Mouse (Mus musculus) thymus, postnatal 36 days (tissue): ENCODE results near the gene Nav2.

ENCODE experiments used
- DNase-seq, 2 experiments: peaks; one replicate each; pipeline ENCODE4 v3.0.0; 2022; ENCODE audit warnings: mixed read lengths in 2 of 2

Gene Nav2

DNA sequence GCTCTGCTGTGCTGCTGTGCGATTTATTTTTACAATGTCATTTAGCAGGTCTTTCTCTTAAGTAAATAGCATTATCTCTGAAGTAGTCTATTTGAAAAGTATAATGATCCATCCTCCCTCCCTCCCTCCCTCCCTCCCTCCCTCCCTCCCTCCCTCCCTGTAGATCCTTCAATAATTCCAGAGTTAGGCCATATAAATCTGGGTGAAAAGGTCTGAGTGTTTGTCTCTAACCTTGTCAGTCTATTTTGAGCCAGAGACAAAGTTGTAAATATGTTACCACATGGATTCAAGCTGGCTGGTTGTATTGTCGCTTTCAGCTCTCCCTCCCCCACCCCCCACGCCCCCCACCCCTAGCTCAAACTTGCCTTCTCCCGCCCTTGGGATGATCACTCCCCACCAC is 619.4 kb downstream of the Nav2 start:
- DNase-seq, result no peak

DNA sequence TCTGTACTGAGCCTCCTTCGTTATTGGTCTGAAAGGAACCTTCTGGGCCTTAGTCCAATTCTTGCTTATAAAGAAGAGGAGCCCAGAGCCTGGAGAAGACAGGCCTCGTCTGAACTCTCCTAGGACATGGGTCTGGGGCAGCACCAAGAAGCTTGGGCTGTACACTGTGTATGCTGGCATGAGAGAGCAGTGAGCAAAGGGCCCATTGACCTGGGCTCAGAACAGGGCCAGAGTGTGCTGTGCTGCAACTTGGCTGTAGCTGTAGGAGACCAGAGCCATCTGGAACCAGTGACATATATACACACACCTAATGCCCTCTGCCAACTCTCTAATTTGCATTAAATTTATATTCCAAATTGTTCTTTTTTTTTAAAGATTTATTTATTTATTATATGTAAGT is 621.0 kb downstream of the Nav2 start:
- DNase-seq, result no peak

DNA sequence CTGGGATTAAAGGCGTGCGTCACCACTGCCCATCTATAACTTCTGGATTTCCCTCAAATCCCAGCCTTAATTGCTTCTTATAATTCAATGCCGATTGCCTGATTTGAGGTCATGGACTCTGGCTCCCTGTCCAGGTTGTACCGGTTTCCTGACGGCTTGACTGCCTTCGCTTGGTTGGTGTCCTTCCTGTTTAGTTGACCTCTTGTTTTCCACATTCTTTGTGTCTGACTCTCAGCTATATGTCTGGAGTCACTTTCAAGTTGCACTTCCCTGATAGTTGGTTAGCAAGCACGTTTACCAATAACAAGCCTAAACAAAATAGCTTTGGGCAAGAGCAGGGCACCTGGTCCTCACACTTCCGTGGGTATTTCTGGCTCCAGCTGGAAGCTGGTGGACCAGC is 625.1 kb downstream of the Nav2 start:
- no peak for DNase-seq

DNA sequence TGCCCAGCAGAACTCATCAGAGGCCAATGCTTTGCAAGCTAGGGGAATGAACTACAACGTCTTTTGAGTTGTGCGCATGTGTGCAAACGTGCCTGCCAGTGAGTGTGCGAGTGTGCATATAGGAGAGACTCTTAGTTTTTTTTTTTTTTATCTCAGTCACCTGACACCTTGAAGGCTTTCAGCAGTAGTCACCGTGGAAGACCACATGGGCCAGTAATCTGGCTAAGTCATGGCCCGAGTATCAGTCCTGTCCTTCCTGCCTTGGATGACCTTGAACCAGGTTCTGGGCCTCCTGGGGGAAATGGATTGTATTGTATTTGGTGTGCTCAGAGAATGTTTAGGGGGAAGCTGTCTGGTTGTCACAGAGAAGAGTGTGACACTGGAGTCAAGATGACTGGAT is 625.7 kb downstream of the Nav2 start:
- no peak for DNase-seq

DNA sequence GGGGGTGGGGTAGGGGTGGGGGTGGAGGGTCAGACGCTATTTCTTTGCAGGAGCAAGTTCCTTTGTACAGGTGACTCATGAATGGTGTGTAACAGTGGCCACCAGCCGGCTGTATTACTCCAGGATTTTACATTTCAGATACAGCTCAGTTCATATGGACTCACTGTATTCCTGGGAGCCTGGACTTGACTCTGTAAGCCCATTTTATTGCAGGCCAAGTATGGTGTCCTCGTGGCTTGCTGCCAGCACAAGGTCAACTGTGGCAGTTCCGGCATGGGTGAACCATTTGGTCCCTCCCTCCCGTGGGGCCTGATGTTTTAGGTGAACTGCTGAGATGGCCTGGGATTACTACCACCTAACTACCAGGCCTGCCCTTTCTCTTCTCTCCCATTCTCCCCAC is 629.8 kb downstream of the Nav2 start:
- DNase-seq, result no peak

DNA sequence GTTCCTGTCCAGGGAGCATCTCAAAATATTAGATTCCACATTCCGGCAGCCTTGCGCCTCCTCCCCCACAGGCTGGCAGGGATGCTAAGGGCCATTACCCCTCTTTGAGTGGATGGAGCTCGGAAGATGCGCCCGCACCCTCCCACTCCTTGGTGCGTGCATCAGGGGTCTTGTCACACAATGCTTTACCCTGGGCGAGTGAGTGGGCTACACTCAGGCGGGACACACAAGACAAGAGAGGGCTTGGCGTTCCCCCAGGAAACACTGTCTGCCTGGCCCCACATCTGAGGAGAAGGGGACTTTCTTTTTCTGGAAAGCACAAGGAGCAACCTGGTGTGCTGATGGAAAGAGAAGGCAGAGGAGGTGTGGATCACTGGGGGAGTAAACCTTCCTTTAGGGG is 631.7 kb downstream of the Nav2 start:
- DNase-seq, result no peak

DNA sequence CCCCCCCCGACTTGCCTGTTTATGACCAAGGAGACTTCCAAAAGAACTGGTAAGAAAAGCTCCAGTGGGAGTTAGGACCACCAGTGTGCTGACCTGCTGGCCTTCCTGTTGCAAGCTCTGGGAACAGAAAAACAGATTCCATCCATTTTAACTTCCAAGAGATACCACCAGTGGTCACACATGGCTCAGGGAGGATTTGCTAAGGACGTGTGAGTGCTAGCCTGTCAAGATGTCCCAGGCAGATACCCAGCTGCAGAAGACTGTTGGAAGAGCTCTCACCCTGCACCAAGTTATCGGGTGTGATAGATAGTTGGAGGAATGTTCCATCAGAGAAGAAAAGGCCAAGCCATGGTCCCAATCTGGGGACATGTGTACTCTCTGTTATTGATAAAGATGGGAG is 633.6 kb downstream of the Nav2 start:
- DNase-seq, result no peak

DNA sequence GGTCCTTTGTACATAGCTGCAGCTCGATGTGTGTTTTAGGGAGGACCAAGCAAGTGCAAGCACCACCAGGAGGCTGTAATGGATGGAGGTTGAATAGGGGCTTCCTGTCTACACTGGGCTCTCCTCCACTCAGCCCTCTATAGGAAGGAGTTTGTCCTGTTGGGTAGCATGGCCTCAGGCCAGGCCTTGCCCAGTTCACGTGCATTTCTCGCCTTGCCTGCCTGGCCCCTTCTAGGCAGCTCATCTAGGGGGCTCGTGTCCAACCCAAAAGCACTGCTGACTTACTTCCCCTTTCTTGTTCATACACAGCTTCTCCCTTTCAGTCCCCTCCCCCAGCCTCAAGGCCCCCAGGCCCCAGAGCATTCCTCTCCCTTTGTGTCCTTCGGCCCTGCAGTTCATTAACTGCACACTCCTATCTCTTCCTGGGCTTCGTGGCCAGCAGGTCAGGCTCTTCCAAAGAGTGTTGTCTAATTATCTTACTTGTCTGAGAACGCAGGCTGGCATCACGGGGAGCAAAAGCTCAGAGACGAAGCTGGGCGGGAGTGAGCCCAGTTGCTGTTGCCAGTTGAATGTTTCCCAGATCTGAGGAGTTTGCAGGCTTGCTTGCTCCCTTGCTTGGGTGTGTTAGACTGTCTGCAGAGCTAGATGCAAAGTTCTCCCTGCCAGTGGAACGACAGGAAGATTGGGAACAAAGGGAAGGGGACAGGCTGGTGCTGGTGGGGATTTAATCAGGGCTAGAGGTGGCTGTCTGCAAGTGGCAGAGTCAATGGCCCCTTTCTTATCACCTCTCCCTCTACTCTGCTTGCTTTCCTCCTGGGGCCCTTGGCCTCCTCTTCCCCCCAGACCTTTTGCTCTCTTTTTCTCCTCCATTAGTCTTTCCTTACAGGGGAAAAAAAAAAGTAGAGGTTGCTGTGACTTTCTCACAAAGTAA is 636.5 kb downstream of the Nav2 start:
- no peak for DNase-seq

DNA sequence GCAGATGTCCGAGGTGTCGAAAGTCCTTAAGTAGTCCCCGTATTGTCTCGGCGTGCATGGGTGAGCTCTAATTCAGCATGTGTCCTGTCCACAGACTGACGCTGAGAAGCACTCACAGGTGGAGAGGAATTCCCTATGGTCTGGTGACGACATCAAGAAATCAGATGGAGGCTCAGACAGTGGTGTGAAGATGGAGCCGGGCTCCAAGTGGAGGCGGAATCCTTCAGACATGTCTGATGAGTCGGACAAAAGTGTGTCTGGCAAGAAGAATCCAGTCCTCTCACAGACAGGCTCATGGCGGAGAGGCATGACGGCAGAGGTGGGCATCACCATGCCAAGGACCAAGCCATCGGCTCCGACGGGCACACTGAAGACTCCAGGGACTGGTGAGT is 637.2 kb downstream of the Nav2 start:
- DNase-seq, result no peak

DNA sequence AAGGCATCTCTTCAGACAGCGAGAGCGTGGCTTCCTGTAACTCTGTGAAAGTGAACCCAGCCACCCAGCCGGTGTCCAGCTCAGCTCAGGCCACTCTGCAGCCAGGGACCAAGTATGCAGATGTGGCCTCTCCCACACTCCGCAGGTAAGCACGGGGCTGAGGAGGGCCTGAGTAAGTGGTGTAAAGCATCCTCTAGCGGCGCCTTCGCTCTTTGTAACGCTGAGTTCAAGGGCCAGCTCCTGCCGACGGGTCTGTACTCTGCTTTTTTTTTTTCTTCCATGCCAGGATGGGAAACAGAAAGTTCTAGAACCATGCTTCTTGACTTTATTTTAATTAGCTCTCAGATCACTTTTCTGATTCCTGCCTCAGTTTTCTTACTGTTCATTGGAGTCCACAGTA is 639.9 kb downstream of the Nav2 start:
- DNase-seq, result no peak

DNA sequence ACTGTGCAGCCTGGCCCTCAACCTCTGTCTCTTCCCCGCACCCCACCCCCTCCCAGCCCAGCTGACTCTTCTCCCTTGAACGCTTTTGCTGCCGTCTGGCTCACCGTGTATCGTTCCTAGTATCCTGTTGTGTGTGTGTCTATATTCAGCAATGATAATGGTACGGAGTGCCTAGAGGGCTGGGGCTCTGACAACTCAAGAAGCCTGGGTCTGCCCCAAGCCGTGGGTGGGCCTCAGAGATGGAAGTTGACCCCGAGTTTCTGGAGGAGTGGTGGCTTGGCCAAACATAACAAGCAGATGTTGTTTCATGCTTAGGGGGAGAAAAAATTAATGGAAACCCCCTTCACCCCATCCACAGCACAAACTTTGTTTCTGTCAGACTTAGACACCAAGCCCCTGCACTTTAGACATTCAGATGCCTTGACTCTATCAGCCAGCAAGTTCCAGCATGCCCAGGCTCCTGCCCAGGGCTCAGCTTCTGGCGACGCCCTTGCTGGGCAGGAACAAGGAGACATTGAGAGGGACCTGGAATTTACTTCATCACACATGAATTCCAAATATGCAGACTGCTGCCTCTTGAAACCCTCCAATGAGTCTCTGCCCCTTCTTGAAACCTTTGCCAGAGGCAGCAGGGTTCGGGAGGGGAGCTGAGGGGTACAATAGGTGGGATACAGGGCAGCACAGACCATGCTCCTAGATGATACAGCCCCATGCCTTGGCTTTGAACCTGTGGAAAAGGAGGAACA is 644.9 kb downstream of the Nav2 start:
- DNase-seq, result no peak

DNA sequence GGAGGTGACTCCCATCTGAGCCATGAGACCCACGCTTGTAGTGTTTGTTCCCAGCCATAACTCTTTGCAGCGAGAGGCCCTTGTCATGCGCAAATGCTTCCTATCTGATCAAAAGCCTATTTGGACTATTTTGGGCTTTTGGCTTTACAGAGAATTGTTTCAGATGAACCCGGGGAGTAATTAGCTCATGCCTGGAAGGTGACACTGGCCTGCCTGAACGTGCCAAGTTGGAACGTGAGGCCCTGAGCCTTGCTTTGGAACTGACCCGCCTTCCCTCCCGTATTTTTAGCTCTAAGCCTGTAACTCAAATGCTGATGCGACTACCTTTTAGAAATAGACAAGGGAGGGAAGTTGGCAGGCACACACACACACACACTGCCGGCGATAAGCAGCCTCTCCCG is 649.7 kb downstream of the Nav2 start:
- no peak for DNase-seq

DNA sequence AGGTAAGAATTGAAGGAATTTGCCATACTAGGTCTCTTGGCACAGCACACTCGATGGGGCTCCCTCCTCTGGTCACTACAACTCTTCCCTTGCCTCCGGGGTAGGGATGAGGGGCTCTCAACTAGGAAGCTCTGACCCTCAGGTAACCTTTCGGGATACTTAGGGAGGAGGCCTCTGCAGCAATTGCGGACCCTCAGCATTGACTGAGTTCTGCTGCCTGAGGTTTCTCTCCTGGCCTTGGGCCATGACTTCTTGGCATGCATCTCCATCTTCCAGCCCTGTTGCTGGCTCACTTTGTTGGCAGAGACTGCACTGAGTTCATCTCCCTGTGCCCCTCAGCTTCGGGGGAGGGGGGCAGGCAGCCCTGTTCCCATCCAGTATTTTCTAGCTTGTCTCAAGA is 650.4 kb downstream of the Nav2 start:
- no peak for DNase-seq

DNA sequence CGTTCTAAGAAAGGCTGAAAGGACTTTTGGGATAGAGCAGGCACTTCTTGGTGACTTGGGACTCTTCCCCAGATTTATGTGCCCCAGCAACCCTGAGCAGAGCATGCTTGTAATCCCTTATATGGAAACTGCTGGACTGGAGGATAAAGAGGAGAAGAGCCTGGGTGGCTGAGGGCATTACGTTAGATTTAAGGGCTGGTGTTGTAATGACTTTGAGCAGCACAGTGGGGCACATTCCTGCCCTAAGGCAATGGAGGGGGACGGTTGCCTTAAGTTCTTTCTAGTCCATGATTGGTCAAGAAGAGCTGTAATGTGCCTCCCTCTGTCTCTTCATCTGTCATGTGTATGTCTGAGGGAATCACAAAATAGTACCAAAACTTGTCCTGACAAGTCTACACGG is 651.5 kb downstream of the Nav2 start:
- no peak for DNase-seq

DNA sequence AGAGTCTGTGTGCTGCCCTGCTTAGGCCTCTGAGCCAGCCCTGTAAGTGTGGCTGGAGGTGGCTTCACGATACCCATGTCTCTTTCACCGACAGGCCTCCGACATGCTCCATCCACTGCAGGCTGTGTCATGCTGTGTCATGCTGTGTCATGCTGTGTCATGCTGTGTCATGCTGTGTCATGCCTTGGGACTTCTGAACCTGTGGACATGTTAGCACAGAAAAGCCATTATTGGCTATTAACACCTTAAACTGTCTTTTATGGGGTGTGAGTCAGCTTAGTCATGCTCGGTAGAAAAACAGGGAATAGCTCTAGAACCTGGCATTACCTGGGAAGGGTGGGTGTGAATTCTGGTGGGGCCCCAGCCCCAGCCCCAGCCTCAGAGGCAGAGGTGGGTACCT is 653.9 kb downstream of the Nav2 start:
- DNase-seq, result no peak

DNA sequence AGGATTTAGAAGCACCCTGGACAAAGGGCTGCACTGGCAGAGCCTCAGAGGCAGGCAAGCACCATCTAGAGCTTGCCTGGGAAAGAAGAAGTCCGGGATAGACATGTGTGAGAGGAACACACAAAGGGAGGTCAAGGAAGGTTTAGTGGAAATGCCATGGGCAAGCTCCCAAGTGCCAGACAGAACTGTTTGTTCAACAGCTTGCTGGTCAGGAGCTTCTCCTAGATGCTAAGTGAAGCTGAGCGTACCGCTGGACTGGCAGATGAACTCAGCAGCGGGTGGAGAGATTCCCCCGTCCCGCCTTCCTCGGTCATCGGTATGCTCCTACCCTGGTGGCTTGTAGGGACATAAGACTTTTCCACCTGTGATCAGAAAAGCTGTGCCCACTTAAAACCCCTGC is 654.3 kb downstream of the Nav2 start:
- DNase-seq, result no peak

DNA sequence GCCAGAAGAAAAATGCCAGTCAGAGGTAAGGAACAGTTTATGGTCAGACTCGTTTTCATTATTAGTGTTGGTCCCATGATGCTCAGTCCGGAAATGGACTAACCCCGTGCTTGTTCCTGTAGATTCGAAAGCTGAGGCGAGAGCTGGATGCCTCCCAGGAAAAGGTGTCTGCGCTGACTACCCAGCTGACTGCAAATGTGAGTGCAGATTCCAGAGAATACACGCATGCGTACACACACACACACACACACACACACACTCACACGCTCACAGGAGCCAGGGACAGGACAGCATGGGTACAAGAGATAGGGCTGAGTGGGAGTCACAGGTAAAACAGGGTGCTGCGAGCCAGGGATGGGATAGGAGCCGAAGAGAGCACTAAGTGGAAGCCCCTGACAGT is 656.6 kb downstream of the Nav2 start:
- DNase-seq, result no peak

DNA sequence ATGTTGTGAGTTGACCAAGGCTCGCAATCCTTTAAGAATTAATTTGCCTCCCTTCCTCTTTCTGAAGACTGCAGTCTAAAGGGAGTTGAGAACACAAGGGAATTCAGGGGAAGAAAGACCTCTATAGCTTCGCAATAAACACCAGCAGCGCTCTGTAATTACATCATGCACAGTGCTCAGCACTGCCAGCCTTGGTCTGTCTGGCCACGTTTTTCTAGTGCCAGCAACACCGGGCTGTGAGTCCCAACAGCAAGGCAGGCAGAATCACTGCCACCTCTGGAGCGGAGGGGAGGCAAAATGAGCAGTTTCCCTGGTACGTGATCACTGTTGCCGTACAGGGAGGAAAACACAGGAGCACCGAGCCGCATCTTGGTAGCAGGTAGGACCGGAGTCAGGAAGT is 657.3 kb downstream of the Nav2 start:
- no peak for DNase-seq

DNA sequence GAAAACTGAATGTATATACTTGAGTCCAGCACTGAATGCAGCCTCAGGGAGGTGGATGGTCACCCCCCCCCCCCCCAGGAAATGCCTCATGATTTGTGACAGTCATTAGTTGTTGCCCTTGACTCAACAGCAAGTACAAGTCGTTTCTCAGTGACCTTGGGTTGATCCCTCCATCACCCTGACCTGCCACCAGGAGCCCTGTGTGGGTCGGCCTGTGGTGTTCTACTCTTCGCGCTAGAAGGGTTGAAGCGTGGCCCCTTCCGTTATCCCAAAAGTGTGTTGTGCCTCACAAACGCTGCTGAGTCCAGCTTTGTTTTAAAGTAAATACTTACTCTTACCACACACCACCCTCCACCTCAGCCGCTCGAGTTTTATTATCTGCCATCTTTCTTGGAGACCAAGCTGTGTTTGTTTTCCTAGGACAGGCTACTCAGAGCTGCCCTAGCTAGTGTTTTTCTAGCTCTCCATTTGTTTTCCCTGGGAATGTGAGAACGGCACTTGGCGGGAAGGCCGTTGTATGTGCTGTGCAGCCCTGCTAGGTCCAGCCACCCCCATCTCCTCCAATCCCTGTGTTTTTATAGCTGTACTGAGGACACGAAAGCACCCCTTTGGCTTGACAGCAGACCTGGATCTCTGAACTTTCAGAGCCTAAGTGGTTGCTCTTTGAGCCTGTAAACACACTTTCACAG is 659.0 kb downstream of the Nav2 start:
- no peak for DNase-seq

DNA sequence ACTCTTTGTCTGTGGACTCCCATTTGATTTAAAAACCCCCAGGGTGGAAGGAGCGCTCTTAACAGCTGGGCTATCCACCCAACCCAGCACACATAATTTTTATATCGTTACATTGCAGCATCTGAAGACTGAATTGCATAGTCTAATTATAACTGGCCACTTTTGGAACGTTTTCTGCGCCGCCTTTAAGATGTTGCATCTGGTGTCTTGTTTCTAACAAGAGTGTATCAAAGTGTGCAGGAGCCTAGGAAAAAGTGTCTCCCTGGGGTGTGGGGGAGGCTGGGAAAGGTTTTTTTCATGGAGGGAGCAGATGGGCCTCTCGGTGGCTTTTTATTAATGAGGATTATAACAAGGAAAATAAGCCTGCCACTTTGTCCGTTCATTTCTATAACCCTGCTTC is 661.1 kb downstream of the Nav2 start:
- no peak for DNase-seq

DNA sequence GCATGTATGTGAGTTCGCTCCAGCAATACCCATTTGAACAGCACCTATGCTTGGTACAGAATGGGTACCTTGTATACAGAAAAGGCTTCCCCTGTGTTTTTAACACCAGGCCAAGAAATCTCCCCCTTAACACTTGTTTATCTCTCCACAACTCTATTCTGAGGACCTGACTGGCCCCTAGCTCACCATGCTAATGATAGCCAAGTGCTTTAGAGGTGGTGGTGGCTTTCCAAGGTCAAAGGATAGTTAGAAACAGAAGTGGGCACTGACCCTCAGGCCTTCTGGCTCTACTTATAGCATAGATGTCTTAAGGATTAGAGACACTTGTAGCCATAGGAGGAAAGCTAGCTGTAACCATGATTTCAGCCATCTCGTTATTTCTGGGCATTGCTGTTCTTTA is 663.1 kb downstream of the Nav2 start:
- no peak for DNase-seq

DNA sequence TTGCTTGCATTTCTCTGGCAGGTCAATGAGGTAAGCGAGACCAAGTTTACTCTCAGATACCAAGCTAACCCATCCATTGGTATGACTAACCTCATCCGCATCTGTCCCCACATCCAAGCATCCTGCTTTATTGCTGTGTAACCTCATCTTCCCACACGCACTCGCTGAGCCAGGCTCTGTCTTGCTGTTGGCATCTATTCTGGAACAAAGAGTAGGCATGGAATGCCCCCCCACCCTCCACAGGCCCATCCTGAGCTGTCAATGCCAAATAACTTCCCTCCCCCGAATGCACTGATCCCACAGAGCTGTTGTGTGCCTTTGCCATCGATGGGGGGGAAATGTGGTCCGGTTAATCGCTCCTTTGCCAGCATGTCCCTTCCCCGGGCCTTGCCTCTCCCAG is 666.7 kb downstream of the Nav2 start:
- DNase-seq, result no peak

DNA sequence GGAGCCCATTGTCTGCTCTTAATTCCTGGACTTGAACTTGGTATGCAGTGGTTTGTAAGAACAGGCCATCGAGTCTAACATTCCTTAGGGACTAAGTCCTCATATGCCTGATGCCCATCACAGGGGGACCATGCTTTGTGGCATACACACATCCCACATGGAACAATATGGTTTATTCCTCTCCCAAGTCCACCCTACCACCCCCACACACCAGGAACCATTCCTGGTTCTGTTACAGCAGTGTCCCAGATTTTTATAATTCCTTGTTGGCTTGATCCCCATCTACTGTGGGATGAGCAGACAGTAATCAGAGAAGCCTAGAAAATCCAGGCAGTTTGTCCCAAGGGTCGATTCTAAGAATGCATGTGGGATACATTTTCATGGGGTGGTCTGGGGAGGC is 668.6 kb downstream of the Nav2 start:
- DNase-seq, result no peak

DNA sequence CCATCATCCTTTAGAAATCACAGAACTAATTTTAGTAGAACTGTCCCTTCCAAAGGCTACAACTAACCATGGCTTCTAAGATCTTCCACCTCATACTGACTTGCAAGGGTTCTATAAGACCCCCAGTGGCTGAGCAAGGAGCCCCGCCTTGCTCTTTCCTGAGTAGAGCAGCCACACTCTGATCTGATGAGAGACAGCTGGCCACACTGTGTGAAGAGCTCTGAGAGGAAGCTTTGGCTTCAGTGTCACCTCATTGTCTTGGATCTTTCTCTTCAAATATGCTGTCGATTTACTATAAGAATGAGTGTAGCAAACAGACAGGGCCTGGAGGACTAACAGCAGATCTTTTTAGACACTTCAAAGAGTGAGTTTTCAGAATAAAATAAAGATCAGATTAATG is 673.4 kb downstream of the Nav2 start:
- no peak for DNase-seq
